In the genomic region with DNA sequence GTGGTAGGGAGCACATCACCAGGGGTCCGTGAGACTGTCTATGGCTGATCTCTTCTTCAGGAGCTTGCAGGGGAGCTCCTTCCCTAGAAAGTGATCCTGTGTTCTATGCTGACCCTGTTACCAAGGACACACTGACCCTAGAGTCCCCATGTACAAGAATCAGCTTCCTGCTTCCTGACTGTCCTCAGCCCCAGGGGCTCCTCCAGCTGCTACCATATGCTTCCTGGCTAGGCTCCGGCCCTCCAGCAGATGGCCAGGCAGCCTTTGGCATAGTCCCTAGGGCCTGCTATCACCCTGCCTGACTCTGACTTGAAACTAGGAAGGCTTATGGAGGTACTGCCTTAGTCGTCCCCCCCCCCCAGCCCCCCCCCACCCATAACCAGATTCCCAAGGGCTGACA, we compare ENCODE assay signal across 9 mouse cellular contexts. TPM values are rescaled to one million over a fixed set of nuclear protein-coding genes. Genes with fewer than 3 reads are reported as not detected.
DNase-seq lines count a peak whose midpoint lies in the region; ATAC-seq and TF ChIP-seq lines count a peak whose summit lies in the region.
"Had no signal": no experiment of that assay in that cellular context is flagged by ENCODE, and none has a peak within 500 bp of the region (broad histone marks: within the 10 kb centered on the region; RNA-seq: fewer than 3 reads in every experiment).

No protein-coding gene starts in this region.

- H3K27me3 ChIP-seq in midbrain, embryonic 13.5 days = no peaks in the 10 kb centered on the region
- H3K27me3 ChIP-seq in midbrain, embryonic 15.5 days (replicated peaks) = no peaks in the 10 kb centered on the region
- no peaks in the 10 kb centered on the region for H3K27me3 ChIP-seq in heart, embryonic 15.5 days
- no peaks in the 10 kb centered on the region for H3K27me3 ChIP-seq in kidney, postnatal 0 days (ENCODE audit: insufficient read depth, low read length)
- H3K27me3 ChIP-seq: neural tube, embryonic 12.5 days had no signal

- peak; percentile 30; the same call in 1 of the 2 replicates for TF ChIP-seq CTCF in kidney, postnatal 0 days (IDR thresholded peaks at IDR 0.05; ENCODE audit: low read depth)

- H3K4me3 ChIP-seq in midbrain, embryonic 13.5 days (replicated peaks) = no peak overlapping the region
- H3K4me3 ChIP-seq in midbrain, embryonic 15.5 days = no peak overlapping the region
- no peak overlapping the region for H3K4me3 ChIP-seq in heart, embryonic 15.5 days
- no peak overlapping the region for H3K4me3 ChIP-seq in kidney, postnatal 0 days (replicated peaks; ENCODE audit: low read depth, low read length)
- H3K4me3 ChIP-seq: neural tube, embryonic 12.5 days had no signal

- ATAC-seq in midbrain, embryonic 13.5 days = peak; percentile 62; the same call in 1 of the 2 replicates
- ATAC-seq in midbrain, embryonic 15.5 days (replicated peaks) = no peak
- 0 out of 2 replicates have a peak, but pooled peaks have one; percentile 40 for ATAC-seq in heart, embryonic 15.5 days (replicated peaks; ENCODE audit: insufficient number of reproducible peaks, insufficient read depth, low FRiP score, low read depth)
- ATAC-seq in kidney, postnatal 0 days (replicated peaks; ENCODE audit: low FRiP score, low read depth) = 0 out of 2 replicates have a peak, but pooled peaks have one; percentile 33
- no peak for ATAC-seq in CD4-positive, CD25-positive, alpha-beta regulatory T cell, adult 4 months

- 57% methylated on average over 3 of the region's 3 CpGs for WGBS in midbrain, embryonic 13.5 days
- 45% methylated on average over 3 of the region's 3 CpGs for WGBS in midbrain, embryonic 15.5 days
- WGBS in heart, embryonic 15.5 days = 44% methylated on average over 3 of the region's 3 CpGs
- WGBS in kidney, postnatal 0 days = 36% methylated on average over 3 of the region's 3 CpGs

- no peaks in the 10 kb centered on the region for H3K9me3 ChIP-seq in midbrain, embryonic 13.5 days
- no peaks in the 10 kb centered on the region for H3K9me3 ChIP-seq in midbrain, embryonic 15.5 days
- H3K9me3 ChIP-seq in heart, embryonic 15.5 days (replicated peaks) = no peaks in the 10 kb centered on the region
- H3K9me3 ChIP-seq in kidney, postnatal 0 days (replicated peaks; ENCODE audit: low read length) = no peaks in the 10 kb centered on the region; the same call in 1 of the 2 replicates
- H3K9me3 ChIP-seq: neural tube, embryonic 12.5 days had no signal

- H3K27ac ChIP-seq in midbrain, embryonic 13.5 days = no peak overlapping the region
- H3K27ac ChIP-seq in midbrain, embryonic 15.5 days = no peak overlapping the region
- peak overlapping the region; percentile 42; the same call in 1 of the 2 replicates for H3K27ac ChIP-seq in heart, embryonic 15.5 days
- H3K27ac ChIP-seq in kidney, postnatal 0 days = no peak overlapping the region
- H3K27ac ChIP-seq: neural tube, embryonic 12.5 days had no signal

- H3K9ac ChIP-seq in midbrain, embryonic 13.5 days (replicated peaks) = no peak overlapping the region
- H3K9ac ChIP-seq in midbrain, embryonic 15.5 days = no peak overlapping the region
- no peak overlapping the region for H3K9ac ChIP-seq in heart, embryonic 15.5 days
- H3K9ac ChIP-seq in kidney, postnatal 0 days (ENCODE audit: low read depth, low read length) = no peak overlapping the region
- H3K9ac ChIP-seq: neural tube, embryonic 12.5 days had no signal

- peak; percentile 62 for DNase-seq in kidney, postnatal 0 days (ENCODE audit: low spot score)
- DNase-seq in natural killer cell, adult 2 months (ENCODE audit: low spot score in 2 of 2) = no peak
- DNase-seq in c-Kit-positive CD71-positive TER-119-positive erythroid progenitor cells, embryonic 14.5 days (ENCODE audit: low spot score) = no peak

- H3K4me2 ChIP-seq in midbrain, embryonic 13.5 days (replicated peaks) = no peak overlapping the region
- H3K4me2 ChIP-seq in midbrain, embryonic 15.5 days = no peak overlapping the region
- no peak overlapping the region for H3K4me2 ChIP-seq in heart, embryonic 15.5 days
- H3K4me2 ChIP-seq in kidney, postnatal 0 days (ENCODE audit: low read length) = no peak overlapping the region
- H3K4me2 ChIP-seq: neural tube, embryonic 12.5 days had no signal

- no peaks in the 10 kb centered on the region for H3K36me3 ChIP-seq in midbrain, embryonic 13.5 days
- H3K36me3 ChIP-seq in midbrain, embryonic 15.5 days (replicated peaks) = no peaks in the 10 kb centered on the region
- H3K36me3 ChIP-seq in heart, embryonic 15.5 days = peaks cover 22% of the 10 kb centered on the region
- H3K36me3 ChIP-seq in kidney, postnatal 0 days (ENCODE audit: insufficient read depth, low read length) = no peaks in the 10 kb centered on the region
- H3K36me3 ChIP-seq: neural tube, embryonic 12.5 days had no signal

- H3K4me1 ChIP-seq in midbrain, embryonic 13.5 days (replicated peaks) = 0 out of 2 replicates have a peak, but pooled peaks cover 5% of the 10 kb centered on the region
- H3K4me1 ChIP-seq in midbrain, embryonic 15.5 days = no peaks in the 10 kb centered on the region
- H3K4me1 ChIP-seq in heart, embryonic 15.5 days (replicated peaks) = peaks cover 30% of the 10 kb centered on the region
- no peaks in the 10 kb centered on the region; the same call in 1 of the 2 replicates for H3K4me1 ChIP-seq in kidney, postnatal 0 days (replicated peaks; ENCODE audit: insufficient read depth, low read length)
- H3K4me1 ChIP-seq: neural tube, embryonic 12.5 days had no signal

RNA-seq across cellular contexts. Expression of gene Kcnj5, which starts 24.0 kb away (rescaled TPM):
- polyA plus RNA-seq in midbrain, embryonic 13.5 days (2015; fragmentation: Nextera tagmentation; extraction: Ambion mirVana) = 0.55 and 0.86 TPM in 2 replicates
- 0.80 and 1.3 TPM in 2 replicates for polyA plus RNA-seq in midbrain, embryonic 15.5 days (2015; fragmentation: Nextera tagmentation; extraction: Ambion mirVana)
- polyA plus RNA-seq in heart, embryonic 15.5 days (2015; fragmentation: Nextera tagmentation; extraction: Ambion mirVana) = 24.1 and 25.5 TPM in 2 replicates
- 2.4 TPM in 2 replicates for polyA plus RNA-seq in kidney, postnatal 0 days (2015; fragmentation: Nextera tagmentation; extraction: Ambion mirVana)
- not detected for polyA plus RNA-seq in CD4-positive, CD25-positive, alpha-beta regulatory T cell, adult 4 months (2017; shearing (Covaris generic))
- polyA plus RNA-seq: thymus, postnatal 0 days had no signal

RNA-seq across cellular contexts. Expression of gene Kcnj1, which starts 52.1 kb away (rescaled TPM):
- not detected in 2 replicates for polyA plus RNA-seq in midbrain, embryonic 13.5 days (2015; fragmentation: Nextera tagmentation; extraction: Ambion mirVana)
- not detected in 2 replicates for polyA plus RNA-seq in midbrain, embryonic 15.5 days (2015; fragmentation: Nextera tagmentation; extraction: Ambion mirVana)
- 0.08 TPM in 1 of 2 replicates, not detected in the other for polyA plus RNA-seq in heart, embryonic 15.5 days (2015; fragmentation: Nextera tagmentation; extraction: Ambion mirVana)
- 35.9 and 38.7 TPM in 2 replicates for polyA plus RNA-seq in kidney, postnatal 0 days (2015; fragmentation: Nextera tagmentation; extraction: Ambion mirVana)
- polyA plus RNA-seq in CD4-positive, CD25-positive, alpha-beta regulatory T cell, adult 4 months (2017; shearing (Covaris generic)) = not detected
- polyA plus RNA-seq: neural tube, embryonic 12.5 days; thymus, postnatal 0 days had no signal

Comparison
In these comparisons a context has a peak if more than half of its experiments do, and no peak if none do; other contexts are left out.
1. ATAC-seq: peak in midbrain, embryonic 13.5 days (single experiment), heart, embryonic 15.5 days (single experiment) and kidney, postnatal 0 days (single experiment); none in midbrain, embryonic 15.5 days (single experiment) and CD4-positive, CD25-positive, alpha-beta regulatory T cell, adult 4 months (single experiment).
2. RNA of gene Kcnj1, which starts 52.1 kb away (polyA plus RNA-seq): 35.9 to 38.7 TPM in kidney, postnatal 0 days; not detected in midbrain, embryonic 13.5 days, not detected in midbrain, embryonic 15.5 days, 0.08 TPM in heart, embryonic 15.5 days and not detected in CD4-positive, CD25-positive, alpha-beta regulatory T cell, adult 4 months; every median in the first group is over 10 times any median in the second.